Mouse (Mus musculus): ENCODE data around the gene Nfya.

- no peak for TF ChIP-seq EP300 (IDR thresholded peaks at IDR 0.05; ENCODE audit: low read length)
- no peak for TF ChIP-seq MAZ (IDR thresholded peaks at IDR 0.05; ENCODE audit: low read depth, low read length)
- no peak for TF ChIP-seq BHLHE40 (IDR thresholded peaks at IDR 0.05; ENCODE audit: low read depth, low read length)
- no peak for TF ChIP-seq POLR2A (IDR thresholded peaks at IDR 0.05; ENCODE audit: low read depth, low read length)
- no peak for TF ChIP-seq ZNF384 (IDR thresholded peaks at IDR 0.05; ENCODE audit: low read depth, low read length)
- no peak for TF ChIP-seq CTCF (conservative IDR thresholded peaks at IDR 0.05 in 1 of 2, IDR thresholded peaks at IDR 0.05 in 1 of 2; ENCODE audit: low read depth in 2 of 2, low read length in 2 of 2)
- TF ChIP-seq MEF2A (IDR thresholded peaks at IDR 0.05; ENCODE audit: borderline replicate concordance, low read depth, low read length) = no peak
- no peak for TF ChIP-seq NRF1 (IDR thresholded peaks at IDR 0.05; ENCODE audit: low read depth, low read length)
- no peak for TF ChIP-seq ETS1 (conservative IDR thresholded peaks at IDR 0.05; ENCODE audit: low read depth, low read length)
- no peak for TF ChIP-seq TBP (conservative IDR thresholded peaks at IDR 0.05; ENCODE audit: low read depth, low read length)
- no peak for TF ChIP-seq RAD21 (IDR thresholded peaks at IDR 0.05; ENCODE audit: low read depth, low read length)
- TF ChIP-seq CHD2 (IDR thresholded peaks at IDR 0.05; ENCODE audit: low read length) = no peak
- no peak for TF ChIP-seq TCF12 (IDR thresholded peaks at IDR 0.05; ENCODE audit: low read depth, low read length)
These were observed 45.0 kb upstream of the Nfya start, which contains the start of gene Unc5cl for GRCm38 (mm10) chr17:48454688-48455087.
